Mouse (Mus musculus) limb, embryonic 13.5 days (tissue): ENCODE data around the gene Mlf2. TPM values are rescaled to one million over a fixed set of nuclear protein-coding genes. Genes with fewer than 3 reads are reported as not detected.
A peak's percentile ranks its signal among the peaks of the same experiment; 100 is the strongest.

ENCODE experiments used
- ATAC-seq: fragments of 200-750 bp; cut with Nextera tagmentation; 2 replicates; pipeline ENCODE4 v1.8.0; 2017; ENCODE audit warnings: low read depth, moderate number of reproducible peaks, moderate TSS enrichment; ENCODE audit not compliant: low FRiP score
- H3K27ac ChIP-seq: fragments of 300-500 bp; sonication (generic); 2 replicates; pipeline ENCODE4 v1.5.1; 2015; ENCODE audit warnings: inconsistent platforms, mild to moderate bottlenecking, moderate library complexity
- H3K27me3 ChIP-seq: fragments of 300-500 bp; sonication (generic); 2 replicates; pipeline ENCODE4 v1.6.1; 2015; ENCODE audit warnings: mild to moderate bottlenecking, inconsistent platforms
- H3K36me3 ChIP-seq: fragments of 300-500 bp; sonication (generic); 2 replicates; pipeline ENCODE4 v1.6.1; 2015; ENCODE audit warnings: inconsistent platforms, mild to moderate bottlenecking, moderate library complexity
- H3K4me1 ChIP-seq: fragments of 300-500 bp; sonication (generic); 2 replicates; pipeline ENCODE4 v1.6.1; 2015; ENCODE audit warnings: inconsistent platforms
- H3K4me2 ChIP-seq: fragments of 300-500 bp; sonication (generic); replicated peaks from 2 replicates; pipeline ENCODE4 v1.6.1; 2015; ENCODE audit warnings: inconsistent platforms, mild to moderate bottlenecking, moderate library complexity
- H3K4me3 ChIP-seq: fragments of 300-500 bp; sonication (generic); 2 replicates; pipeline ENCODE4 v1.5.1; 2015; ENCODE audit warnings: moderate library complexity, mild to moderate bottlenecking, inconsistent platforms
- H3K9ac ChIP-seq: fragments of 300-500 bp; sonication (generic); 2 replicates; pipeline ENCODE4 v1.6.1; 2015; ENCODE audit warnings: mild to moderate bottlenecking, inconsistent platforms
- H3K9me3 ChIP-seq: fragments of 300-500 bp; sonication (generic); 2 replicates; pipeline ENCODE4 v1.6.1; 2016; ENCODE audit warnings: inconsistent platforms
- WGBS: fragments of 180-500 bp; shearing (Covaris S2); methylation state at CpG from one replicate; pipeline ENCODE4 v1.1.7; 2015; 5-methylcytosine and 5-hydroxymethylcytosine counted together
- polyA plus RNA-seq: library from polyadenylated mRNA; unstranded; fragments of >200 nt; fragmentation: Nextera tagmentation; extraction: Ambion mirVana; gene quantifications from 2 replicates; pipeline ENCODE4 v1.2.1, GENCODE M21; 2015

The Mlf2 gene
- polyA plus RNA-seq, 1 experiment from 2014 or later, result 355 TPM

GRCm38 (mm10) chr6:124953991-124954715 is 23.0 kb downstream of the Mlf2 start:
- Histone ChIP-seq H3K36me3 (peaks cover 48% of the 10 kb centered on the region), H3K9me3 (no peaks in the 10 kb centered on the region), H3K4me3 (no peak overlapping the region), H3K4me2 (no peak overlapping the region), H3K9ac (no peak overlapping the region), H3K27me3 (no peaks in the 10 kb centered on the region), H3K27ac (no peak overlapping the region), H3K4me1 (no peaks in the 10 kb centered on the region)
- WGBS, result 96% methylated on average over 2 of the region's 2 CpGs
- ATAC-seq, result no peak

- H3K9ac ChIP-seq, result no peak overlapping the region
Measured at GRCm38 (mm10) chr6:124955212-124955611, 24.0 kb downstream of the Mlf2 start.

GRCm38 (mm10) chr6:124958127-124958526 is 26.9 kb downstream of the Mlf2 start:
- Histone ChIP-seq H3K4me1 (no peaks in the 10 kb centered on the region), H3K4me2 (no peak overlapping the region), H3K27me3 (no peaks in the 10 kb centered on the region), H3K4me3 (no peak overlapping the region), H3K27ac (no peak overlapping the region), H3K9me3 (no peaks in the 10 kb centered on the region), H3K36me3 (peaks cover 84% of the 10 kb centered on the region), H3K9ac (no peak overlapping the region)
- no peak for ATAC-seq
- 93% methylated on average over 3 of the region's 3 CpGs for WGBS

More at GRCm38 (mm10) chr6:124955212-124955611, 24.0 kb downstream of the Mlf2 start:
- Histone ChIP-seq H3K4me1 (no peaks in the 10 kb centered on the region), H3K27ac (no peak overlapping the region), H3K36me3 (peaks cover 59% of the 10 kb centered on the region), H3K9me3 (no peaks in the 10 kb centered on the region), H3K4me3 (no peak overlapping the region), H3K4me2 (no peak overlapping the region), H3K27me3 (no peaks in the 10 kb centered on the region)
- no peak for ATAC-seq
- 93% methylated on average over 4 of the region's 4 CpGs for WGBS

- 90% methylated on average over 13 of the region's 13 CpGs for WGBS
Measured at GRCm38 (mm10) chr6:124959960-124960359, 28.8 kb downstream of the Mlf2 start.

GRCm38 (mm10) chr6:124961021-124961420 is 29.8 kb downstream of the Mlf2 start:
- Histone ChIP-seq H3K27me3 (no peaks in the 10 kb centered on the region), H3K4me2 (no peak overlapping the region), H3K9ac (no peak overlapping the region), H3K9me3 (no peaks in the 10 kb centered on the region), H3K4me3 (no peak overlapping the region), H3K4me1 (peaks cover 8% of the 10 kb centered on the region), H3K27ac (no peak overlapping the region), H3K36me3 (peaks cover 69% of the 10 kb centered on the region)
- ATAC-seq, result no peak
- 94% methylated on average over 12 of the region's 12 CpGs for WGBS

More at GRCm38 (mm10) chr6:124959960-124960359, 28.8 kb downstream of the Mlf2 start:
- no peak overlapping the region for H3K9ac ChIP-seq
- H3K36me3 ChIP-seq, result peaks cover 80% of the 10 kb centered on the region
- no peak overlapping the region for H3K4me2 ChIP-seq
- no peaks in the 10 kb centered on the region for H3K9me3 ChIP-seq
- H3K27me3 ChIP-seq, result no peaks in the 10 kb centered on the region
- peaks cover 7% of the 10 kb centered on the region for H3K4me1 ChIP-seq
- H3K27ac ChIP-seq, result no peak overlapping the region
- ATAC-seq, result no peak
- no peak overlapping the region for H3K4me3 ChIP-seq

- Histone ChIP-seq H3K4me2 (peak overlapping the region; percentile 97), H3K27ac (peak overlapping the region; percentile 95), H3K9me3 (peaks cover 8% of the 10 kb centered on the region; the same call in 1 of the 2 replicates), H3K4me3 (peak overlapping the region; percentile 81), H3K36me3 (peaks cover 38% of the 10 kb centered on the region), H3K9ac (peak overlapping the region; percentile 91), H3K4me1 (peaks cover 12% of the 10 kb centered on the region), H3K27me3 (no peaks in the 10 kb centered on the region)
- no peak for ATAC-seq
- WGBS, result 44% methylated on average over 16 of the region's 16 CpGs
Measured at GRCm38 (mm10) chr6:124964638-124965037, 33.5 kb downstream of the Mlf2 start.

- Histone ChIP-seq H3K27ac (peak within 1 kb of the TSS; percentile 95), H3K36me3 (peaks cover 32% of the 10 kb centered on the region), H3K4me2 (peak within 1 kb of the TSS; percentile 97), H3K9ac (peak within 1 kb of the TSS; percentile 91), H3K9me3 (peaks cover 8% of the 10 kb centered on the region; the same call in 1 of the 2 replicates), H3K27me3 (no peaks in the 10 kb centered on the region), H3K4me3 (peak within 1 kb of the TSS; percentile 81), H3K4me1 (peaks cover 12% of the 10 kb centered on the region)
- WGBS, result under 1% methylated on average over 68 of the region's 68 CpGs
- ATAC-seq, result peak; percentile 95
Measured at GRCm38 (mm10) chr6:124965088-124965719, 34.0 kb downstream of the Mlf2 start, which contains the start of gene Cops7a. Cops7a (minus strand) TSS chr6:124965538.

- ATAC-seq, result peak; percentile 16; the same call in 1 of the 2 replicates
- peak overlapping the region; percentile 91 for H3K9ac ChIP-seq
- peak overlapping the region; percentile 81 for H3K4me3 ChIP-seq
- 13% methylated on average over 15 of the region's 15 CpGs for WGBS
- H3K4me2 ChIP-seq, result peak overlapping the region; percentile 97
- H3K4me1 ChIP-seq, result peaks cover 12% of the 10 kb centered on the region
- no peaks in the 10 kb centered on the region for H3K27me3 ChIP-seq
- peak overlapping the region; percentile 95 for H3K27ac ChIP-seq
- H3K9me3 ChIP-seq, result peaks cover 8% of the 10 kb centered on the region; the same call in 1 of the 2 replicates
- peaks cover 27% of the 10 kb centered on the region for H3K36me3 ChIP-seq
Measured at GRCm38 (mm10) chr6:124965747-124966146, 34.6 kb downstream of the Mlf2 start.

- WGBS, result 97% methylated on average over 7 of the region's 7 CpGs
- Histone ChIP-seq H3K27ac (no peak overlapping the region), H3K4me1 (peaks cover 12% of the 10 kb centered on the region), H3K36me3 (peaks cover 18% of the 10 kb centered on the region), H3K9me3 (peaks cover 8% of the 10 kb centered on the region; the same call in 1 of the 2 replicates), H3K4me2 (peak overlapping the region; percentile 97), H3K4me3 (peak overlapping the region; percentile 81), H3K9ac (no peak overlapping the region), H3K27me3 (no peaks in the 10 kb centered on the region)
- ATAC-seq, result no peak
Measured at GRCm38 (mm10) chr6:124966466-124967118, 35.4 kb downstream of the Mlf2 start.

- Histone ChIP-seq H3K4me1 (peaks cover 12% of the 10 kb centered on the region), H3K4me2 (no peak overlapping the region), H3K27me3 (no peaks in the 10 kb centered on the region), H3K4me3 (no peak overlapping the region), H3K36me3 (peaks cover 9% of the 10 kb centered on the region; the same call in 1 of the 2 replicates), H3K9ac (no peak overlapping the region), H3K9me3 (peaks cover 8% of the 10 kb centered on the region; the same call in 1 of the 2 replicates), H3K27ac (no peak overlapping the region)
- 68% methylated on average over 4 of the region's 4 CpGs for WGBS
- no peak for ATAC-seq
Measured at GRCm38 (mm10) chr6:124967766-124968165, 36.6 kb downstream of the Mlf2 start.
